ENCODE assay signal across 26 mouse cellular contexts in the genomic region with DNA sequence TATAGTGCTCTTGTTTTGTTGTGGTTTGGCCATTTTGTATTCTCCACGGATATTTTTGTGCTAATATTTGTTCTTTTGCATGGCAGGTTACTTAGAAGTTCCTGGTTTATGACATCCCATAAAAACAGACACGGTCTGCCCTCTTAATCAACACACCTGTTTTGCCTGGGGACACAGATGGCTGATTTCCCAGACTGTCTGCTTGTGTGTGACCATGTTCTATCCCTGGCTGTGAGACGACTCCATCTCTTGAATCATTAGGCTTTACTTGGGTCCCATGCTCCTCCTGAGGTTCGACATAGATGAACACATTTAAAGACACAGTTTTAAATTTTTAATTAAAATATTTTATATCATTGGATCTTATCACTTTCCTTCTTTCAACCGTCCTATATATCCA.
"Had no signal": no experiment of that assay in that cellular context is flagged by ENCODE, and none has a peak within 500 bp of the region (broad histone marks: within the 10 kb centered on the region; RNA-seq: fewer than 3 reads in every experiment).

No protein-coding gene starts in this region.

- H3K4me1 ChIP-seq: heart, embryonic 13.5 days; heart, embryonic 15.5 days; hindbrain, embryonic 13.5 days; hindbrain, embryonic 15.5 days; kidney, embryonic 15.5 days; limb, embryonic 13.5 days; liver, embryonic 13.5 days; liver, embryonic 15.5 days had no signal

- H3K27ac ChIP-seq: heart, adult 2 months; heart, embryonic 13.5 days; heart, embryonic 15.5 days; hindbrain, embryonic 13.5 days; hindbrain, embryonic 15.5 days; kidney, embryonic 15.5 days; kidney, postnatal 0 days; left cerebral cortex, adult 2 months; limb, embryonic 13.5 days; liver, embryonic 13.5 days; liver, embryonic 15.5 days had no signal

- H3K4me3 ChIP-seq: heart, adult 2 months; heart, embryonic 13.5 days; heart, embryonic 15.5 days; hindbrain, embryonic 13.5 days; hindbrain, embryonic 15.5 days; kidney, embryonic 15.5 days; left cerebral cortex, adult 2 months; limb, embryonic 13.5 days; liver, embryonic 13.5 days; liver, embryonic 15.5 days had no signal

- ATAC-seq: intestine, embryonic 16.5 days; liver, postnatal 0 days had no signal

- H3K9ac ChIP-seq: heart, embryonic 13.5 days; heart, embryonic 15.5 days; hindbrain, embryonic 13.5 days; hindbrain, embryonic 15.5 days; kidney, embryonic 15.5 days; limb, embryonic 13.5 days; liver, embryonic 13.5 days; liver, embryonic 15.5 days; liver, postnatal 0 days had no signal

- H3K36me3 ChIP-seq: heart, embryonic 13.5 days; heart, embryonic 15.5 days; hindbrain, embryonic 13.5 days; hindbrain, embryonic 15.5 days; kidney, embryonic 15.5 days; limb, embryonic 13.5 days; liver, embryonic 13.5 days; liver, embryonic 15.5 days had no signal

- DNase-seq: gastrocnemius, postnatal 14 days; gastrocnemius, postnatal 36 days; heart, adult 11 months; heart, adult 2 months; heart, postnatal 14 days; heart, postnatal 36 days; kidney, adult 11 months; kidney, adult 2 months; kidney, adult 9 months; kidney, postnatal 14 days; kidney, postnatal 36 days; liver; liver, embryonic 13.5 days; liver, postnatal 0 days had no signal

- H3K4me2 ChIP-seq: heart, embryonic 11.5 days; heart, embryonic 13.5 days; heart, embryonic 15.5 days; hindbrain, embryonic 13.5 days; hindbrain, embryonic 15.5 days; kidney, embryonic 15.5 days; limb, embryonic 13.5 days; liver, embryonic 11.5 days; liver, embryonic 13.5 days; liver, embryonic 15.5 days had no signal

- H3K9me3 ChIP-seq: heart, embryonic 13.5 days; heart, embryonic 15.5 days; hindbrain, embryonic 13.5 days; hindbrain, embryonic 15.5 days; kidney, embryonic 15.5 days; limb, embryonic 13.5 days; liver, embryonic 13.5 days; liver, embryonic 15.5 days had no signal

- H3K27me3 ChIP-seq: heart, embryonic 13.5 days; heart, embryonic 15.5 days; hindbrain, embryonic 13.5 days; hindbrain, embryonic 15.5 days; kidney, embryonic 15.5 days; limb, embryonic 13.5 days; liver, embryonic 13.5 days; liver, embryonic 15.5 days had no signal
